Mouse (Mus musculus) kidney, adult 2 months (tissue): ENCODE measurements around the gene Hormad2.

Experiments used
- CTCF ChIP-seq: fragments of 200-500 bp; conservative IDR thresholded peaks from 2 replicates; pipeline ENCODE4 v1.5.1; 2011; ENCODE audit warnings: low read depth, mild to moderate bottlenecking, control low read depth, low read length, moderate library complexity, mixed read lengths; ENCODE audit not compliant: insufficient read depth, insufficient read length
- POLR2A ChIP-seq: fragments of 200-500 bp; IDR thresholded peaks from one replicate; pipeline ENCODE4 v1.6.1; 2011; ENCODE audit warnings: low read depth, low read length, control low read depth

GRCm38 (mm10) chr11:4308514-4309450 lies 132.1 kb downstream of the Hormad2 start:
- TF ChIP-seq CTCF (no peak), POLR2A (no peak)
